8 mouse cellular contexts compared by ENCODE assay signal in genomic region chr4:141663122-141663931, GRCm38 (mm10). TPM values are rescaled to one million over a fixed set of nuclear protein-coding genes. Genes with fewer than 3 reads are reported as not detected.
DNase-seq lines count a peak whose midpoint lies in the region; ATAC-seq and TF ChIP-seq lines count a peak whose summit lies in the region.

No protein-coding gene starts in this region.

- H3K4me1 ChIP-seq in testis, adult 2 months (ENCODE audit: control insufficient read depth, insufficient read depth, low read length): peaks cover 15% of the 10 kb centered on the region
- peaks cover 16% of the 10 kb centered on the region for H3K4me1 ChIP-seq in lung, postnatal 0 days (ENCODE audit: insufficient read depth, low read depth, low read length)
- peaks cover 3% of the 10 kb centered on the region for H3K4me1 ChIP-seq in small intestine, adult 2 months (ENCODE audit: control insufficient read depth, insufficient read depth, insufficient read length, low read length)

- no peak for TF ChIP-seq POLR2A in testis, adult 2 months (IDR thresholded peaks at IDR 0.05; ENCODE audit: control insufficient read depth, low read depth, low read length)
- no peak for TF ChIP-seq POLR2A in small intestine, adult 2 months (IDR thresholded peaks at IDR 0.05; ENCODE audit: low read depth, low read length)

- no peak for TF ChIP-seq EP300 in lung, postnatal 0 days (IDR thresholded peaks at IDR 0.05)

- 4% methylated on average over 36 of the region's 47 CpGs for WGBS in lung, postnatal 0 days
- WGBS in small intestine, adult 2 months: 3% methylated on average over 47 of the region's 47 CpGs

- H3K27ac ChIP-seq in testis, adult 2 months (ENCODE audit: control insufficient read depth, insufficient read depth, low read depth, low read length): peak overlapping the region; percentile 47
- H3K27ac ChIP-seq in lung, postnatal 0 days (ENCODE audit: low read length): peak overlapping the region; percentile 86
- no peak overlapping the region for H3K27ac ChIP-seq in small intestine, adult 2 months (ENCODE audit: insufficient read depth, low read depth, low read length)

- no peaks in the 10 kb centered on the region for H3K9me3 ChIP-seq in lung, postnatal 0 days (ENCODE audit: low read length)

- peak overlapping the region; percentile 98 for H3K4me3 ChIP-seq in testis, adult 2 months (ENCODE audit: control insufficient read depth, low read depth, low read length)
- peak overlapping the region; percentile 80 for H3K4me3 ChIP-seq in lung, postnatal 0 days (ENCODE audit: low read depth, low read length)
- H3K4me3 ChIP-seq in small intestine, adult 2 months (ENCODE audit: low read depth, low read length): peak overlapping the region; percentile 96

- peak overlapping the region; percentile 86 for H3K4me2 ChIP-seq in lung, postnatal 0 days (replicated peaks; ENCODE audit: low read depth, low read length)

- H3K36me3 ChIP-seq in testis, adult 2 months (ENCODE audit: control insufficient read depth, insufficient read depth, low read length): no peaks in the 10 kb centered on the region
- no peaks in the 10 kb centered on the region for H3K36me3 ChIP-seq in lung, postnatal 0 days (ENCODE audit: insufficient read depth, low read length)
- H3K36me3 ChIP-seq in small intestine, adult 2 months (ENCODE audit: control insufficient read depth, insufficient read depth, low read length): 0 out of 2 replicates have a peak, but pooled peaks cover 5% of the 10 kb centered on the region

- no peak for DNase-seq in testis, postnatal 14 days (ENCODE audit: low spot score)
- peak; percentile 47 for DNase-seq in kidney, adult 18-20 months
- peak; percentile 40 for DNase-seq in lung, postnatal 0 days (ENCODE audit: low spot score)
- DNase-seq in layer of hippocampus, adult 11-12 months (ENCODE audit: low spot score): no peak

- no peak for TF ChIP-seq CTCF in testis, adult 2 months (IDR thresholded peaks at IDR 0.05; ENCODE audit: control insufficient read depth, insufficient read depth, insufficient replicate concordance, low read depth, low read length)
- TF ChIP-seq CTCF in lung, postnatal 0 days (IDR thresholded peaks at IDR 0.05): no peak
- no peak for TF ChIP-seq CTCF in small intestine, adult 2 months (IDR thresholded peaks at IDR 0.05; ENCODE audit: extremely low read depth, insufficient read length, insufficient replicate concordance, low read depth, low read length)

- peak overlapping the region; percentile 88 for H3K9ac ChIP-seq in lung, postnatal 0 days (replicated peaks; ENCODE audit: low read depth)

- H3K27me3 ChIP-seq in testis, adult 2 months (ENCODE audit: control insufficient read depth, insufficient read depth, low read length): no peaks in the 10 kb centered on the region
- no peaks in the 10 kb centered on the region for H3K27me3 ChIP-seq in lung, postnatal 0 days (replicated peaks; ENCODE audit: insufficient read depth, low read length)
- no peaks in the 10 kb centered on the region for H3K27me3 ChIP-seq in small intestine, adult 2 months (ENCODE audit: control insufficient read depth, insufficient read depth, low read length)

- 0 out of 2 replicates have a peak, but pooled peaks have one; percentile 30 for ATAC-seq in common myeloid progenitor, adult 5-6 weeks (replicated peaks; ENCODE audit: low read depth, poor library complexity, severe bottlenecking)
- peak; percentile 19 for ATAC-seq in granulocyte monocyte progenitor cell, adult 5-6 weeks (replicated peaks; ENCODE audit: poor library complexity, severe bottlenecking)
- ATAC-seq in lung, postnatal 0 days: peak; percentile 24

RNA-seq across cellular contexts. Expression of gene Plekhm2, which starts 1.4 kb away (rescaled TPM):
- polyA plus RNA-seq in testis, adult 2 months (2012; rRNA removed): 73.3 and 76.3 TPM in 2 replicates
- total RNA-seq in common myeloid progenitor, adult 5-6 weeks (2017): 3.8 and 6.3 TPM in 2 replicates
- 11.5 and 17.0 TPM in 2 replicates for total RNA-seq in granulocyte monocyte progenitor cell, adult 5-6 weeks (2014; fragmentation: Nextera tagmentation)
- total RNA-seq in granulocyte monocyte progenitor cell, adult 5-6 weeks (2017): 7.2 and 11.2 TPM in 2 replicates
- 5.2 and 5.3 TPM in 2 replicates for polyA plus RNA-seq in lung, postnatal 0 days (2015; fragmentation: Nextera tagmentation; extraction: Ambion mirVana)
- 9.7 and 17.0 TPM in 2 replicates for polyA plus RNA-seq in small intestine, adult 2 months (2012; rRNA removed)

RNA-seq across cellular contexts. Expression of gene Rsc1a1, which starts 22.1 kb away (rescaled TPM):
- 3.6 and 4.1 TPM in 2 replicates for polyA plus RNA-seq in testis, adult 2 months (2012; rRNA removed)
- total RNA-seq in common myeloid progenitor, adult 5-6 weeks (2017): 8.9 and 13.9 TPM in 2 replicates
- 6.8 and 15.2 TPM in 2 replicates for total RNA-seq in granulocyte monocyte progenitor cell, adult 5-6 weeks (2014; fragmentation: Nextera tagmentation)
- total RNA-seq in granulocyte monocyte progenitor cell, adult 5-6 weeks (2017): 9.5 and 11.3 TPM in 2 replicates
- polyA plus RNA-seq in lung, postnatal 0 days (2015; fragmentation: Nextera tagmentation; extraction: Ambion mirVana): not detected in 2 replicates
- 9.8 and 16.5 TPM in 2 replicates for polyA plus RNA-seq in small intestine, adult 2 months (2012; rRNA removed)

RNA-seq across cellular contexts. Expression of gene Slc25a34, which starts 39.7 kb away (rescaled TPM):
- 2.2 and 2.9 TPM in 2 replicates for polyA plus RNA-seq in testis, adult 2 months (2012; rRNA removed)
- total RNA-seq in common myeloid progenitor, adult 5-6 weeks (2017): 0.09 TPM in 1 of 2 replicates, not detected in the other
- not detected in 2 replicates for total RNA-seq in granulocyte monocyte progenitor cell, adult 5-6 weeks (2014; fragmentation: Nextera tagmentation)
- not detected in 2 replicates for total RNA-seq in granulocyte monocyte progenitor cell, adult 5-6 weeks (2017)
- 1.1 and 1.2 TPM in 2 replicates for polyA plus RNA-seq in lung, postnatal 0 days (2015; fragmentation: Nextera tagmentation; extraction: Ambion mirVana)
- polyA plus RNA-seq in small intestine, adult 2 months (2012; rRNA removed): 11.2 and 25.3 TPM in 2 replicates

RNA-seq across cellular contexts. Expression of gene Tmem82, which starts 44.9 kb away (rescaled TPM):
- polyA plus RNA-seq in testis, adult 2 months (2012; rRNA removed): 3.5 and 3.9 TPM in 2 replicates
- 0.29 and 0.32 TPM in 2 replicates for total RNA-seq in common myeloid progenitor, adult 5-6 weeks (2017)
- 1.7 and 3.8 TPM in 2 replicates for total RNA-seq in granulocyte monocyte progenitor cell, adult 5-6 weeks (2014; fragmentation: Nextera tagmentation)
- total RNA-seq in granulocyte monocyte progenitor cell, adult 5-6 weeks (2017): 0.72 TPM in 1 of 2 replicates, not detected in the other
- polyA plus RNA-seq in lung, postnatal 0 days (2015; fragmentation: Nextera tagmentation; extraction: Ambion mirVana): 3.5 and 3.6 TPM in 2 replicates
- polyA plus RNA-seq in small intestine, adult 2 months (2012; rRNA removed): 46.5 and 61.9 TPM in 2 replicates

RNA-seq across cellular contexts. Expression of gene Fblim1, which starts 57.4 kb away (rescaled TPM):
- polyA plus RNA-seq in testis, adult 2 months (2012; rRNA removed): 3.1 and 4.4 TPM in 2 replicates
- total RNA-seq in common myeloid progenitor, adult 5-6 weeks (2017): not detected in 2 replicates
- 0.11 and 0.36 TPM in 2 replicates for total RNA-seq in granulocyte monocyte progenitor cell, adult 5-6 weeks (2014; fragmentation: Nextera tagmentation)
- total RNA-seq in granulocyte monocyte progenitor cell, adult 5-6 weeks (2017): not detected in 2 replicates
- 52.3 and 57.5 TPM in 2 replicates for polyA plus RNA-seq in lung, postnatal 0 days (2015; fragmentation: Nextera tagmentation; extraction: Ambion mirVana)
- polyA plus RNA-seq in small intestine, adult 2 months (2012; rRNA removed): 55.3 and 108 TPM in 2 replicates

Comparison
In these comparisons a context has a peak if more than half of its experiments do, and no peak if none do; other contexts are left out.
1. DNase-seq: peak in kidney, adult 18-20 months (single experiment) and lung, postnatal 0 days (single experiment); none in testis, postnatal 14 days (single experiment) and layer of hippocampus, adult 11-12 months (single experiment).
2. Peak in every context shown above with its lines, with median percentiles within 50 percentile points of each other: H3K4me3 ChIP-seq and ATAC-seq.